2 mouse cellular contexts compared by ENCODE assay signal in genomic region chr6:59133800-59134199, GRCm38 (mm10).
A peak's percentile ranks its signal among the peaks of the same experiment; 100 is the strongest.
DNase-seq lines count a peak whose midpoint lies in the region.

No protein-coding gene starts in this region.

- peak; percentile 62 for DNase-seq in fat pad, adult 2 months (ENCODE audit: extremely low read depth, low read depth, low spot score)
- DNase-seq in gonadal fat pad, adult 2 months (ENCODE audit: low read depth) = peak; percentile 67
